Mouse (Mus musculus) ovary, postnatal 36 days (tissue): ENCODE measurements around the gene Arpp21.
A peak's percentile ranks its signal among the peaks of the same experiment; 100 is the strongest.

Experiments
- DNase-seq: peaks from one replicate; pipeline ENCODE4 v3.0.0; 2022; ENCODE audit warnings: low spot score, mixed read lengths

Arpp21 gene

GRCm38 (mm10) chr9:112235696-112236397 is at the start of gene Arpp21:
Gene Arpp21 (minus strand): TSS chr9:112235938.
- DNase-seq, result no peak

- no peak for DNase-seq
Observed at GRCm38 (mm10) chr9:112272426-112272969, 36.8 kb upstream of the Arpp21 start.

GRCm38 (mm10) chr9:112264982-112265641 is 29.4 kb upstream of the Arpp21 start:
- DNase-seq, result no peak

DNA sequence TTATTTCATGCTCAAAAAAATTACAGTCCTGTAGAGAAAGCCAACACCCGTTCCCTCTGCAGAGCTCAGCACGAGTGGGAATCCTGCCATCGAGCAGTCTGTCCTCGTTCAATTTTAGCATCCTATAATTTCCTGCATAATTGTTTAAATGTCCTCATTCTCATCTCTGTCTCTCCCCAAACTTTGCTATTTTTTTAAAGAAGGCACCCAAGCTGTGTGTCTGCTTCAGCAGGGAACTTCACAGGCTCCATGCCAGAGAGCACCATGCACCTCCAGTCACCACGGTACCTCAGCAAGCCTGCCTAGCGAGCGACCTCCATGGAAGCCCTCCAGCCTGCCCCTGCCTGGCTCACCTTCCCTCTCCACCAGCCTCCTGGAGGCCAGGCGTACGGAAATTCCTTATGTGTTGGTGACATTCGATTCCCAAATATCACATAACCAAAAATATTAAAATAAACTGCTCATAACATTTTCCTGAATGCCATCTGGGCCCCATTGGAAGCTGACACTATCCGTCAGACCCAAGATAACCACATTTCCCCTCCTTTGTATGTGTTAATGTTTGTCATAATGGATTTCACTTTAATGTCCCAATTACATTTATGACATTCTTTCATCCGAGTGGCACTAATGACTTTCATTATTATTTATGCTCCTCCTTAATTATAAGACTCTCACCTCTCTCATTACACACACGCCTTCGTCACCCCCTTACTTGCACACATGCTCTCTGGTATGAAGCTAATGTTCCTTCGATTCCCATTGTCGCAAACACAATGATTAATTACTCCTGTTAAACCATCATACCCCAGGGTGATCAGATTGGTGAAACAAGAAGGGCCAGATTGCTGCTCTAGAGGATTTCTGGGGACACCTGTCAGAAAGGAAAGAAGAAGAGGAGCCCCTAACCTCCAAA is 26.5 kb upstream of the Arpp21 start:
- DNase-seq, result no peak

- no peak for DNase-seq
Observed at GRCm38 (mm10) chr9:112261556-112261955, 25.8 kb upstream of the Arpp21 start.

DNA sequence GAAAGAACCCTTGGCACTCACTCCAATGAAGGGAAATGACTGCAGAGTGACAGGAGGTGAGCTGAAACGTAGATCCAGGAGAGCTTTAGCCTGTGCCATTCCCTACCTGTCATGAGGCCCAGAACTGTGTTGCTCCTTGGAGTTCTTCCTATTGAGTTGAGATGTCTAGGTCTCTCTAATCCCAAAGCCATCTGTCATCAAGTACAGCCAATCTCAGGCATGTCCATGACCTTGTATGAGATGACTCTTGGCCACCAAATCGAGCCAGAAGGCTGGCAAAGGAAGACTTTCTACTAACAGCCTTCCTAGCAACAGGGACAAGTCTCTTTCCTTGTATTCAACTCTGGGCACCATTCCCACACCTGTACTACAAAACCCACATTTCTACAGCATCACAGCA is 25.0 kb upstream of the Arpp21 start:
- no peak for DNase-seq

DNA sequence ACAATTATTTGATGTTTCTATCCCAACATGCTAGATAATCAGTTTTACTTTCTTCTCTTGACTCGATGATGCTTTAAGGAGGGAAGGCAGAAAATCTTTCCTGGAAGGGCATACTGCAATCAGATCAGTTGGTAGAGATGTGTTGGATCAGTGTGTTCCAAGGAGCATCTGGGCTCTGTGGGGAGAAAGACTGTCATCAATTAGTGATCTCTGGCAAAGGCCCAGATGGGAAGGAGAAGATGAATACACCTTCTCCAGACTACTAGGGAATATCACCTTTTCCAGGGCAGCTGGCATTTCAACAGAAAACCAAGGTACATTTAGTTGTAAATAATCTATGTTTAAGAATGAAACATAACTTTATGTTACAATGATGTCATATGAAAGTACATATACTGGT is 22.8 kb upstream of the Arpp21 start:
- no peak for DNase-seq

DNA sequence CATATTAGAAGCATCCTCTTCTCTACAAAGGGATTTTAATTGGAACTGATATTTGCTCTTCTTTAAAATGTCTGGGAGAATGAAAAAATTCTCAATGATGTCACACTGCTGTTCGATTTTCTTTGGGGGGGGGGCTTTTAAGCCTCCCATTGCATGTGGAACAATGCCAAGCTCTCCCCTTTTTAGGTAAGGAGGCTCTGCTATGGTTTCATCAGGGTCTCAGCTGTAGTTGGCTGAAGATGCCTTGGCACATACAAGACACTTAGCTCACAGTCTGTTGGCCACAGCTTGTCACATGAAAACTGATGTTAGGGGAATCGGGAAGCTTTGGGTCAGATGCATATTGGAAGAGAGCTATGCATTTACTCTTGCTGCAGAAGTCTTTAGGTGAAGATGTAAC is 20.2 kb upstream of the Arpp21 start:
- DNase-seq, result no peak

GRCm38 (mm10) chr9:112253730-112254129 is 18.0 kb upstream of the Arpp21 start:
- no peak for DNase-seq

- DNase-seq, result no peak
Observed at GRCm38 (mm10) chr9:112251857-112252256, 16.1 kb upstream of the Arpp21 start.

GRCm38 (mm10) chr9:112251339-112251738 is 15.6 kb upstream of the Arpp21 start:
- DNase-seq, result no peak

GRCm38 (mm10) chr9:112249753-112250152 is 14.0 kb upstream of the Arpp21 start:
- DNase-seq, result no peak

GRCm38 (mm10) chr9:112247183-112247582 is 11.4 kb upstream of the Arpp21 start:
- no peak for DNase-seq

DNA sequence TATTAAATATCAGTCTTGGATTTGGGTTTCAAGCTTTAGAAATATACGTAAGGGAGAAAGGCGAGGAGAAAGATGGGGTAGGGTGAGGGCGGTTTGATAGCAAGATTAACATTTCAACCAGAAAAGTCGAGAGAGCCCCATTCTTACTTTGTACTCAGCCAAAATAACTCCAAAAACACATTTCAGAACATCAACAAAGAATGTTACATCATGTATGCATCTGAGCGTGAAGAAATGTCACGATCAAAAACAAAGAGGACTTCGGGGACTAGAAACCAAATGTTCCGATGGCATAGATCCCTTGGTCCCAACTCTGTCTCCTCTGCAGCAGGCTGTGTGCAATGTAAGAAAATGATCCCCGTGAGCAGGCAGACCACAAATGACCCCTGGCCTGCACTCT is 2.4 kb upstream of the Arpp21 start:
- no peak for DNase-seq

DNA sequence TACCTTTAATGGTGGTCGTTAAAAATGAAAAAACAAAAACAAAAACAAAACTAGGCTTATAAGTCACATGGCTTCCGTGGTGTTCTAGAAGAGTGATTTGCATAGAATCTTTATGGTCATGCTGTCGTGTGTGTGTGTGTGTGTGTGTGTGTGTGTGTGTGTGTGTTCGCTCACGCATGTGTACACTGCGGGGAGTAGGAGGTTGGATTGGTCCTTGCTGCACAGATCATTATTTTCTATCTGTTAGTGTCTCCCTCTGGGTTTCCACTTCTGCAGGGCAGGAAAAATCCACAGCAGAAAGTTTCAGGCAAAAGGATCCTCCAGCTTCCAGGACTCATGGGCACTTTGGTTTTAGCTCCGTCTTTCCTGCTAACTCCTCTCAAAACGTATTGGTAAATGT is 813 bp upstream of the Arpp21 start:
- no peak for DNase-seq

GRCm38 (mm10) chr9:112235041-112235695 is 570 bp downstream of the Arpp21 start:
- peak; percentile 20 for DNase-seq

DNA sequence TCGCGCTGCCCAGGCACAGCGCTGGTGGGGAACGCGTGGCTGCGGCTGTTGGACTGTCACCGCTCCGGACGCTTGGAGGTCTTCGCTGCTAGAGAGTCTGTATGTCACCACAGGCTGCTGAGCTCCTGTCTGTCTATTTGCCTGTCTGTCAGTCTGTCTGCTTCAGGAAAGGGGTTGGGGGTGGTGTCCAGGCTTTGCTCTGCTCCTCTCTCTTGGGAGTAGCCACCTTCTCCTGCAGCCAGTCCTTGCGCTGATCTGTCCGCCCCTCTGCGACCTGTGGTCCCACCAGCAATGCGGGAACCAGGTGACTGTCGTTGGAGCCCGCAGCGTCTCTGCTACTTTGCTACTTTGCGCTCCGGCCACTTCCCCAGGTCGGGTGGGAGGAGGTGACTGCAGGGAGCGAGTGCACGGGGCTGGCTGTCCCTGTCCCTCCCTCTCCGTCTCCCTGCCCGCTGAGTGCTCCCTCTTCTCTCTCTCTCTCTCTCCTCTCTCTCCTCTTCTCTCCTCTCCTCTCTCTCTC is 1.2 kb downstream of the Arpp21 start:
- DNase-seq, result no peak

DNA sequence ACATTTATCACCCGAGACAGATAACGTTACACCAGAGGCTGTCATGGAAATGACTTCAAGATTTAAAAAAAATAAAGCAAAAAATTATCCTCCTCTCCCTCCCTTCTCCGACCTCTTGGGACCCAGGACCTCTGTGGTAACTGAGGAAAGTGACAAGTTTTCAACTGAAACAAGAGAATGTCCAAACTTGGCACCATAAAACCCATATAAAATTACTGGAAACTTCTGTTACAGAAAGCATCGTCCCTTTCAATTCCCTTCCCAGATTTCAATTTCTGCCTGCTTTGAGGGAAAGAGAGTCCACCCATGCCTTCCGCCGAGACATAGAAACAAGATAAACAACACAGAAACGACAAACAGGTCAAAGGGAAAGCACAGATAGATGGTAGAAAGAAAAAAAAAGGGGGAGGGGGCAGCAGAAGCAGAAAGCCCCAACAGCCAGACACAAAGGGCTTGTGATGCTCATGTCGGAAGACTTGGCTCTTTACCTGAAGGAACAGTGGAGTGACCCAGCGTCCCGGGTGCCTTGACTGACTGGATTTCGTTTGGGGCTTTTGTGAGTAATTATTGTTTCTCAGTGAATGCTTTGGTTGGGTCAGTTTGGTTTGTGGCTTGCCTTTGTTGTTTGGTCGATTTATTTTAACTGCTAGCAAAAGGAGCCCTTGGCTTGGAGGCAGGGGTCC is 1.8 kb downstream of the Arpp21 start:
- no peak for DNase-seq

- DNase-seq, result no peak
Observed at GRCm38 (mm10) chr9:112233378-112233777, 2.4 kb downstream of the Arpp21 start.

DNA sequence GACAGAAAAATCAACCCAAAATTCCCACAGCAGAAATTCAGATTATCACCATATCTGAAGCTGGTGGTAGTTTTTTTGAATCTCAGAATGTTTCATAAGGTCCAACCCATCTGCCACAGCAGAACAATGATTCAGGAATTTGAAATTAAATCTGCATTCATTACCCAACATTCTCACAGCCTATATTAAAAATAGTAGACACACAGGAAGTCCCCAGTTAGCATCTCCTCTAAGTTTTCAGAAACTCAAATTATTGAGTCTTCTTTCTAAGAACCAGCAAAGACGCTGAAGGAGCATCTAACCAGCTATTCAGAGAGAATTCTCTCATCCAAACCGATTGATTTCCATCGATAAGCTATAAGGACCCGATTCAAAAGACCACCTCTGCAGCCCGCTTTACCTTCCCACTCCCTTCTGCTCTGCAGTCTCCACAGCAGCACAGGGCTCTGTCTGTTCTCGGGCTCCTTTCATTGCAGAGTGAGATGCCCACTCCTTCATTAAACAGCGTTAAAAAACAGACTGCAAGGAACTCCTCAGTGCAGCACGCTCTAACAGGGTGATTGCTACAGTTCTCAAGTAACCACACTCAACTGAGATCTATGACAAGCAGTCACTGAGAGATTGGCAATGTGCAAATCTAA is 3.7 kb downstream of the Arpp21 start:
- DNase-seq, result no peak

- DNase-seq, result no peak
Observed at GRCm38 (mm10) chr9:112231383-112231782, 4.4 kb downstream of the Arpp21 start.
